Mouse (Mus musculus): ENCODE data around the gene Iqca.

Gene Iqca

DNA sequence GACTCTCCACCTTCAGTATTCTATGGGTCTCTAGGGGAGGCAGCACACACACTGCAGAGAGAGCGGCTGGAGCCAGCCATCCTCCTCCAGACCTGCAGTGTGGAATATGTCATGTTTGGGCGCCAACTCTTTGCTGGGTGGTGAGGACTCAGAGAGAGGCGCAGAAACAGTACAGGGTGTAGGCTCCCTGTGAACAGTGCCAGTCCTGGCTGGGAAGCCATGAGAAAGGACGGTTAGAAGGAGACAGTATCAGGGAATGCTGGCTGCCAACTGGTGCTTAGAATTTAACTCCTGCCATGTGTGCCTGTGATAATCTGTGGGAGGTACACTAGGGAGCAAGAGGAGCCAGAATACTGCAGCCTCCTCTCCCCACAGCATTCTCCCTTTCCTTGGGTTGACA, 98.2 kb downstream of the Iqca start:
- WGBS, result 43% methylated on average over 4 of the region's 4 CpGs

GRCm38 (mm10) chr1:90051347-90051746, 101.9 kb downstream of the Iqca start:
- 24% methylated on average over 5 of the region's 5 CpGs for WGBS

GRCm38 (mm10) chr1:90050046-90050739, 103.0 kb downstream of the Iqca start:
- 58% methylated on average over 20 of the region's 20 CpGs for WGBS

GRCm38 (mm10) chr1:90028305-90028704, 124.9 kb downstream of the Iqca start:
- 69% methylated on average over 2 of the region's 2 CpGs for WGBS

DNA sequence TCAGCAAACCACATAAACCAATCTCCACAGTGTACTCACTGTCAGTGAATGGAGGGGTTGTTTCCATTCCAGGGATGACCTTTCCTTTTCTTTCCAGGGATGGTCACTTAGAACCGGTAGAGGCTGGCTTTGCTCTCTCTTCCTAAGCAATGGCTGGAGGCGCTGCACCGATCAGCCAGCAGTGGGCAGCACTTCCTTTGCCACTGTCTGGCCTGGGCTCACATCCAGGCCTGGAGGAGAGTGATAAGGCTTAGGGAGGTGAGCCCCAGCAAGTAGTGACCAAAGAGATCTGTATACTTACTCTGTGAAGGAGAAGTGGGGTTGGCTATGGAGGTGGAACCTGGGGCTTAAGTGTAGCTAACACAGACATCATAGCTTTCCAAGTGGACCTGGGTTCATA, 126.3 kb downstream of the Iqca start:
- 50% methylated on average over 3 of the region's 3 CpGs for WGBS

GRCm38 (mm10) chr1:90020336-90020735, 132.9 kb downstream of the Iqca start:
- WGBS, result 82% methylated on average over 5 of the region's 5 CpGs

- 85% methylated on average over 6 of the region's 6 CpGs for WGBS
Measured at GRCm38 (mm10) chr1:90018071-90018470, 135.1 kb downstream of the Iqca start.

DNA sequence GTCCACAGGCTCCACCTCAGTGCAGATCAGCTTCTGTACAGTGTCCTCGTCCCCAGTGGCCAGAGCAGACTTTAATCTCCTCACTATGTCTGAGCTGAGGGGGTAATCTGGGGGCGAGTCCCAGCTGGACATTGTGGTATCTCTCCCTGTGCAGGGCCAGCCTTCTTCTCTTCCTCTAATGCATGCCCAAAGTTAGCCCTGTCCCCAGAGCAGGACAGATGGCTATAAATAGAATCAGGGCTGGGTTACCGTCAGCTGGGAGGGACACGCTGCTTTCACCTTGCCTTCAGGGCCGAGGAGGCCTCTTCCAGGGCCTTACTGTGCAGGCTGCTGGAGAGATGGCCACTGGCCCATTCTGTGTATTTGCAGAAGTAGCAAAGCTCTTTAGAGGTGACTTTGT, 138.8 kb downstream of the Iqca start, which contains the start of gene Asb18:
Gene Asb18, minus strand, starts transcription at position 221 of the 400 bp plus-strand sequence.
- WGBS, result 85% methylated on average over 5 of the region's 5 CpGs

GRCm38 (mm10) chr1:90013273-90013672, 139.9 kb downstream of the Iqca start:
- 82% methylated on average over 5 of the region's 5 CpGs for WGBS

DNA sequence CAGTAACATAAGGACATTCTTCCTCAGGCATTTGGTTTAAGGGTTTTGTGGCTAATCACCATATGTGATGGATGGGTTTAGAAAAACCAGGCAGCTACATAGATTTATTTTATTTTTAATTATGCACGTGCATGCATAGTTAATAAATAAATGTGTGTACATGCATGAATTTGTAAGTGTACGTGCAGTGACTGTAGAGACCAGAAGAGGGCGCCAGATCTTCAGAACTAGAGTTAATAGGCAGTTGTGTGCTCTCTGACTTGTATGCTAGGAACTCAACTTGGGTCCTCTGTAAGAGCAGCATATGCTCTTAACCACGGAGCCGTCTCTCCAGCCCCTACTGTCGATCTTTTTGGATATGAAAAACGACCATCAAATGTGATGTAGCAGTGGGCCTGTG, 140.4 kb downstream of the Iqca start:
- WGBS, result 66% methylated on average over 7 of the region's 7 CpGs

- WGBS, result 59% methylated on average over 3 of the region's 3 CpGs
Measured at GRCm38 (mm10) chr1:90012168-90012567, 141.0 kb downstream of the Iqca start.

GRCm38 (mm10) chr1:90010077-90010476, 143.1 kb downstream of the Iqca start:
- 93% methylated on average over 1 of the region's 1 CpGs for WGBS

- WGBS, result 75% methylated on average over 3 of the region's 3 CpGs
Measured at GRCm38 (mm10) chr1:90009188-90009587, 144.0 kb downstream of the Iqca start.

- 40% methylated on average over 14 of the region's 14 CpGs for WGBS
Measured at GRCm38 (mm10) chr1:90006666-90007065, 146.5 kb downstream of the Iqca start.

- 68% methylated on average over 5 of the region's 5 CpGs for WGBS
Measured at GRCm38 (mm10) chr1:90000981-90001380, 152.2 kb downstream of the Iqca start.

GRCm38 (mm10) chr1:89999858-90000257, 153.3 kb downstream of the Iqca start:
- 82% methylated on average over 3 of the region's 3 CpGs for WGBS

DNA sequence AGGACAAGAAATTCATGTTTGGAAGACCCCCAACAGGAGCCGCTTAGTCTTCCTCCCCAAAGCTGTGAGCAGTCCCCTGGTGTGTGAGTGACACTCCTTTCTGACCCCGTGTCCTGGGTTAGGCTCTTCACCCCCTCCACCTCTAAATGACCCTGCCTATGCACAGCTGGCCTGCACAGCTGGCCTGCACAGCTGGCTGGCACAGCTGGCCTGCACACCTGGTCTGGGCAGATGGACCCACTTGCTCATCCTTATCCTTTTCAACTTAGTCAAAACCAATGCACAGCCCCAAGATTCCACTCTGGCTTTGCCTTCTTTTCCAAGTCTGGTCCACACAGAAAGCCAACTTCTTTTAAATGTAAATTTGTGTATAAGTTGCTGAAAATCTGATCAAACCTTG, 154.5 kb downstream of the Iqca start:
- 76% methylated on average over 2 of the region's 2 CpGs for WGBS

- WGBS, result 37% methylated on average over 7 of the region's 7 CpGs
Measured at GRCm38 (mm10) chr1:89998076-89998475, 155.1 kb downstream of the Iqca start.

- 15% methylated on average over 25 of the region's 25 CpGs for WGBS
Measured at GRCm38 (mm10) chr1:89992256-89992655, 160.9 kb downstream of the Iqca start.

Measured in cerebral cortex, adult 2 months (tissue).